Mouse (Mus musculus) cerebellum, postnatal 36 days (tissue): ENCODE data around the gene Nat8f2.
"Not testable (repeated sequence)": the region's sequence is repeated elsewhere in the genome, so short reads cannot be mapped to it uniquely, and the experiment has no call there.

Experiments used
- DNase-seq, 2 experiments: peaks; one replicate each; pipeline ENCODE4 v3.0.0; 2021 to 2022; ENCODE audit warnings: mixed read lengths in 2 of 2

The Nat8f2 gene

GRCm38 (mm10) chr6:85869006-85869405 is at the start of gene Nat8f2:
TSS of gene Nat8f2 (minus strand) at chr6:85869158.
- not testable (repeated sequence) for DNase-seq

GRCm38 (mm10) chr6:85918341-85918740 is 49.4 kb upstream of the Nat8f2 start:
- not testable (repeated sequence) for DNase-seq

GRCm38 (mm10) chr6:85916596-85916995 is 47.6 kb upstream of the Nat8f2 start:
- no peak for DNase-seq

DNA sequence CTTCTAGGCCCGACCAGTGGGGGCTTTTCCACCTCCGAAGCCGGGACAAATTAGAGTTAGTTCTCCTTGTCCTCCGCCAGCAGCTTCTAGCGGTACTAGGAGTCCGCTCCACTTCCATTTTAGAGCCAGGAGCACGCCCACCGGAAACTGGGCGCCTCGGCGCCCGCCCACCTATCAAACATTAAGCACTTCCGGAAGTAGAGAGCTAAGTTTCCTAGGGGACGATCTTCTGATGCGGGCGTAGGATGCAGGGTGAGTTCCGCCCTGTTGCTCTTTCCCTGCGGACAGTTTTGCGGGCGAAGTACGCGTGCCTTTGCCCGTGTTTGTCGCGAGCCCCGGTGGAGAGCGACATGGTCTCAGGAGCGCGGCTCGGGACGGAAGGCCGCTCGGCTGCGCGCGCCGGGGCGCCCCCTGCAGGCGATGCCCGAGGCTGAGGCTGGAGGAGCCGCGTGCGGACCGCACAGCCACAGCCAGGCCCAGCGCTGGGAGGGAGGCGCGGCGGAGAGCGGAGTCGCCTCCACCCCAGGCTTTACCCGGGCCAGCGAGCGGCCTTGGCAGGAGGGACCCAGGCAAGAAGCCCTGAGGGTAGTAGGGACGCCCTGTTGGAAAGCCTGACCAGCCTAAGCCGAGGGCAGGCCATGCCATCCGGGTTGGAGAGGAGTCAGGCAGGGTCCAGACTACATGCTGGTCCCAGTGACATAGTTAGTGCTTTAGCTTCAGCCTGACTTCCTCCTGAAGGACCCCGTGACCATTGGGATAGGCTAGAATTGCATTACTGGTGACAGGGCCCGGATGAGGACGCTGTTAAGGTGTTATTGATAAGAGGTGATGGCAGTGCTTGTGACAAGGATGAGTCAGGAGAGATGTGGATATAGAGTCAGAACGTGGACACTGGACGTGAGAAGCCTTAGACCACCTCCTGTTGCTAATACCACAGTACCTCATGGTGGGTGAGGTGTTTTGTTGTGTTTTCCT is 46.9 kb upstream of the Nat8f2 start, which contains the start of gene Nat8f1:
Gene Nat8f1, minus strand, starts transcription at position 149 of the 975 bp plus-strand sequence.
- DNase-seq, result peak; percentile 79 to 86

- DNase-seq, result no peak
Measured at GRCm38 (mm10) chr6:85915141-85915538, 46.2 kb upstream of the Nat8f2 start.

GRCm38 (mm10) chr6:85911587-85911986 is 42.6 kb upstream of the Nat8f2 start, which contains the start of gene Tprkb:
TSS of gene Tprkb (plus strand) at chr6:85911865.
- DNase-seq, result no peak

DNA sequence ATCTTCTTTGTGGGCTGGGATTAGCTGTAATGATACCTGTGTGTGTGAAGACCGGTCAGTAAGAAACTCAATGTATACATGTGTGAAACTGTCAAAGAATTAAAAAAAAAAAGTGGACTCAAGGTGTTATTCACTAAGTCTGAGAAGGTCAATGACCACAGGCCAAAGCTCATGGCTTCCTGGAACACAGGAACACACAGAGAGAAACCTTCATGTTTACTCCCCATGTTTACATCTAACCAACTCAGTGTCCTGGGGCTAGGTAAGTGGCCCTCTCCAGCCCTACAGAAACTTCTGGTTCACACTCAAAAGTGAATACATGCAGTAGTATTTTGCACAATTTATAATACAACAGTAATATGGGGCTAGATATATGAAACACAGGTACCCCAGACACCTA is 40.7 kb upstream of the Nat8f2 start:
- DNase-seq, result no peak

- no peak for DNase-seq
Measured at GRCm38 (mm10) chr6:85908341-85908740, 39.4 kb upstream of the Nat8f2 start.

DNA sequence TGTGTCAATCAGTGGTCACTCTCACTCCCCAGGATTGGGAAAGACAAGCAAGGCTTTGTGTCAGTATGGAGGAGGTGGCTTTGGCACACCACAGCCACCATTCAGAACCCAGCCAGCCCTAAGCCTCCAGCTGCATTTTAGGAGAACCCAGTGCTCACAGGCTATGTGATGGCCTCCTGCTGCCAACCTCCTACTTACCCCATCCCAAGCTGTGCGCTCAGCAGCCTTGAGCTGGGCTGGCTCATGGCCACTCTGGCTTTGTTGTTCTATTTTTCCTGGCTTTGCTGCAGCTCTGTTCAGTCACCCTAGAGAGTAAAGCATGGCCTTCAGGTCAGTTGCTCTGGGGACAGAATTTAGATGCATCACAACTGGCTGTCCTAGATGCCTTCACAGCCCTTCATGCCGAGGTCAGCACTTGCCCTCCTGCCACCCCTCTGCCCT is 38.0 kb upstream of the Nat8f2 start:
- peak in 1 of 2 experiments; percentile 14 for DNase-seq

DNA sequence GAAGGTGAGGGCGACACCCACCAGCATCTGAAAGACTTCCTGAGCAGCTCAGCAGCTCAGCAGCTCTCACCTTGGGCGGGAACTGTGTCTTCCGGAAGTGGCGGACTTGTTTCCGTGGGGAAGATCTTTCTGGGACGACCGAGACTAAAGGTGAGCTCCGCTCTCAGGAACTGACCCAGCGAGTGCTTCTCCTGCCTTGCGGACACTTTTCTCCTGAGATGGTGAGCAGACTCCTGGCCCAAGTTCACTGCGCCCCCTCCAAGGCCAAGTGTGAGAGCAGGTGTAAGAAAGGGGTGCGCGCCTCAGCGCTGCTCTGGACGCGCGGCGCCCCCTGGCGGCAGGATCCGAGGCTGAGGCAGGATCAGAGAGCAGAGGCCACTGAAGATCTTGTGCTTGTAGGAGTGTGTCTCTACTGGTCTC is 35.7 kb upstream of the Nat8f2 start, which contains the start of gene Nat8f4:
Gene Nat8f4, minus strand, starts transcription at position 243 of the 420 bp plus-strand sequence.
- peak; percentile 85 for DNase-seq

DNA sequence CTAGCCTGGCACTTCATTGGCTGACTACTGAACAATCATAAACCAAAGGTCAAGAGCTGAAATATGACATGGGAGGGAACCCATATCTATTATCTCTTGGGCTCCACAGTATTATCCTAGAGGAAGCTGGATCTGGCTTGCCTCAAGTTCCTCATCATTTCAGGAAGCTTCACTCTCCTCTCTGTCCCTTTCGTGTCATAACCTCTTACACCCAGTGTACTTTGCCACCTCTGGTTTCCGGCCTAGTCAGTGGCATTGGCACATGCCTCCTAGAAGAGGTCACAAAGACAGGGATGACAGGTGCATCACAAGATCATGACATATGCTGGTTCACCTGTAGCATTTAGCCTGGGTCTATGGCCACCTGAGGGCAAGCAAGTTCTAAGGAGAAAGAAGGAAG is 33.3 kb upstream of the Nat8f2 start:
- no peak for DNase-seq

GRCm38 (mm10) chr6:85898596-85899475 is 29.9 kb upstream of the Nat8f2 start:
- not testable (repeated sequence) for DNase-seq

- peak; percentile 34 to 46 for DNase-seq
Measured at GRCm38 (mm10) chr6:85895061-85895648, 26.2 kb upstream of the Nat8f2 start.

GRCm38 (mm10) chr6:85888961-85889360 is 20.0 kb upstream of the Nat8f2 start:
- no peak for DNase-seq

GRCm38 (mm10) chr6:85884311-85884710 is 15.4 kb upstream of the Nat8f2 start:
- no peak for DNase-seq

- DNase-seq, result not testable (repeated sequence)
Measured at GRCm38 (mm10) chr6:85883246-85883645, 14.3 kb upstream of the Nat8f2 start.

DNA sequence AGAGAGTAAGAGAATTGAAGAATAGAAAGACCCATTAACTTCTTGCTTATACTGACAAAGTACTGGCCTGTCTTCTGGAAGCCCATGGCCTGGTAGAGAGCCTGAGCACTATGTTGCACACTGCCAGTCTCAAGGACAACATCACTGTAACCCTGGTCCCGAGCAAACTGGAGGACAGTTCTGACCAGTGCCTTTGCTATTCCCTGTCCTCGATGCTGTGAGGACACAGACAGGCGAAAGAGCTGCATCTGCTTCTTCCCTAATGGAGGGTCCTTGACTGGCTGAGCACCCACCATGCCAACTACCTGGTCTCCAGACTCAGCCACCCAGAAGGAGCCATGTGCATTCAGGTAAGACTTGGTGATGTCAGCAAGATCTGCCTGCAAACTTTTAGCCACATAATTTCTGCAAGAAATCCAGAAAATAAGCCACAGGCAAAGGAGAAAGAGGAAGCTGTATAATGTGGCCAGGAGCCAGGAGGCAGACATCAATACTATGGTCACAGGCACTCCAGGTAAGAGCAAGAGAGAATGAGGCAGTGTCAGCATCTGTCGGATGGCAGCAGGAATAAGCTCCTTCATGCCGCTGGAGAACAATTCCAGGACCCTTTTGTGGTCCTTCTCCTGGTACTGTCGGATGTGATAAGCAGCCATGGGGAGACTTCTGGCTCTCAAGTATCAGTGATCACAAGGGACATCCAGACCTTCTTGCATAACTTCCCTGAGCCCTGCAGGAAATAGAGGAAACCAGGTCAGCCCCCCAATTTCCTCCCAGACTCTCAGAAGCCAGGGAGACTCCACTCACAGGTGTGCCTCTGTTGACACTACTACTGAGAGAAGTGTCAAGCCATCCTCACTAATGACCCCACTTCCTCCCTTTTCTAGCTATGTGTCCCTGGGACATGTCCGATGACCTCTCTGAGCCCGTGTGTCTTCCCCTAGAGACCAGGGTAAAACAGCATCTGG is 950 bp downstream of the Nat8f2 start:
- no peak for DNase-seq

GRCm38 (mm10) chr6:85866995-85867394 is 2.0 kb downstream of the Nat8f2 start:
- not testable (repeated sequence) for DNase-seq

DNA sequence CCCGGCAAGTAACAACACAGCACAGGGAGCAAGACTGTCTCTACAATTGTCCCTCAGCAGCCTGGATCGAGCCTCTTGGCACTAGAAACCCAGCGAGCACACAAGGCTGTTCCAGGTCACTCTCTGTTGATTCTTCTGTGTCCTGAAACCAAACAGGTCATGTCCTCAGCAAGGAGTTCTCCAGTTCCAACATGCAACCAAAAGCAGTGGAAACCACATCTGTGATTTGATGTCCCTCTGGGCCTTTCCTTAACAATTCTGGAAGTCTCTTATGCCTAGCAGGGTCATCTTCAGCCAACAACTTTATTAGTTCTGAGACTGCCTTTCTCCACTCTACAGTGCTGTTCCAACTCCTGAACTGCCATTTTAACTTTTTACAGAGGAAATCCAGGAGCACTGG is 2.8 kb downstream of the Nat8f2 start:
- not testable (repeated sequence) for DNase-seq

DNA sequence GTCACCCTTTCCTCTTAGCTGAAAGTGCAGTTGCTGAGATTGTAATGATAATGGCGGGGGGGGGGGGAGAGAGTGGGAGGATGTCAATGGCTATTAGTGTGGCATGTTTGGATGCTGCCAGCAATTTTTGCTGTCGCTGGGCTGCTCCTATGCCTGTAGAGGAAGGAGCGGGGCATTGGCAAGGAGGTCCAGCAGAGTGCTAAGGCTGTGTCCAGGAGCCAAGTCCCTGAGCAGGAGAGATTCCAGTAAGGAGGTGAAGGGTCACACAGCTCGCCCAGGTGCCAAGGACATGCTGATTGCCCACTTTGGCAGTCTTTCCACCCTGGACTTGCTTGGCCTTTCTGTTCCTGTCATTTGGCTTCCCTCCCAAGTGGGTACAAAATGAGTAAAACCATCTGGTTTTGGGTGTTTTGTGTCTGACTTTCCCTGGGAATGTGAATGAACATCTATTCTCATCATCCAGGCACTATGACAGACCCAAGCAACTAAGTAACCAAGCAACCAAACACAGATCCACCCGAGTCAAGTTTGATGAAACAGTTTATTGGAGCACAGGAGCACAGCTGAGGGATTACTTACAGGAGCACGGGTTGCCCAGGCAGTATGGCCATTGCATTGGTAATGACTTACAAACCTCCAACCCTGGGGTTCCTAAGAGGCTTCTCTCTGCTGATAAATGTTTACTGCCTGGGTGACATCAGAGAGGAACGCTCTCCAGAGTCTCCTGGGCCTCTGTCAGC is 3.9 kb downstream of the Nat8f2 start:
- not testable (repeated sequence) for DNase-seq
